Mouse (Mus musculus): ENCODE data around the gene Rpl3.

GRCm38 (mm10) chr15:80129982-80130381 is 38.3 kb upstream of the Rpl3 start:
- no peak for TF ChIP-seq POLR2A (IDR thresholded peaks at IDR 0.05; ENCODE audit: extremely low read depth, insufficient read depth, low read length)
- no peak for TF ChIP-seq CTCF (IDR thresholded peaks at IDR 0.05; ENCODE audit: low read depth, low read length)

Measured in liver, adult 2 months (tissue).